Mouse (Mus musculus) adrenal gland, postnatal 4 days (tissue): Measurements from ENCODE around the gene Fgf14. TPM values are rescaled to one million over a fixed set of nuclear protein-coding genes. Genes with fewer than 3 reads are reported as not detected.
"Not testable (repeated sequence)": the region's sequence is repeated elsewhere in the genome, so short reads cannot be mapped to it uniquely, and the experiment has no call there.

Source experiments
- DNase-seq, 2 experiments: peaks; one replicate each; pipeline ENCODE4 v3.0.0; 2021 to 2022; ENCODE audit warnings: low spot score in 2 of 2, mixed read lengths in 2 of 2
- total RNA-seq, 2 experiments: library from RNA; stranded (reverse); gene quantifications; 2 replicates each; pipeline ENCODE4 v1.2.3; 2021

Gene Fgf14
- total RNA-seq, 2 experiments from 2014 or later = 1.9 to 2.4 TPM

- DNase-seq = no peak
Observed at GRCm38 (mm10) chr14:124195331-124195730, 481.6 kb downstream of the Fgf14 start.

- DNase-seq = no peak
Observed at GRCm38 (mm10) chr14:124192815-124193142, 484.1 kb downstream of the Fgf14 start.

DNA sequence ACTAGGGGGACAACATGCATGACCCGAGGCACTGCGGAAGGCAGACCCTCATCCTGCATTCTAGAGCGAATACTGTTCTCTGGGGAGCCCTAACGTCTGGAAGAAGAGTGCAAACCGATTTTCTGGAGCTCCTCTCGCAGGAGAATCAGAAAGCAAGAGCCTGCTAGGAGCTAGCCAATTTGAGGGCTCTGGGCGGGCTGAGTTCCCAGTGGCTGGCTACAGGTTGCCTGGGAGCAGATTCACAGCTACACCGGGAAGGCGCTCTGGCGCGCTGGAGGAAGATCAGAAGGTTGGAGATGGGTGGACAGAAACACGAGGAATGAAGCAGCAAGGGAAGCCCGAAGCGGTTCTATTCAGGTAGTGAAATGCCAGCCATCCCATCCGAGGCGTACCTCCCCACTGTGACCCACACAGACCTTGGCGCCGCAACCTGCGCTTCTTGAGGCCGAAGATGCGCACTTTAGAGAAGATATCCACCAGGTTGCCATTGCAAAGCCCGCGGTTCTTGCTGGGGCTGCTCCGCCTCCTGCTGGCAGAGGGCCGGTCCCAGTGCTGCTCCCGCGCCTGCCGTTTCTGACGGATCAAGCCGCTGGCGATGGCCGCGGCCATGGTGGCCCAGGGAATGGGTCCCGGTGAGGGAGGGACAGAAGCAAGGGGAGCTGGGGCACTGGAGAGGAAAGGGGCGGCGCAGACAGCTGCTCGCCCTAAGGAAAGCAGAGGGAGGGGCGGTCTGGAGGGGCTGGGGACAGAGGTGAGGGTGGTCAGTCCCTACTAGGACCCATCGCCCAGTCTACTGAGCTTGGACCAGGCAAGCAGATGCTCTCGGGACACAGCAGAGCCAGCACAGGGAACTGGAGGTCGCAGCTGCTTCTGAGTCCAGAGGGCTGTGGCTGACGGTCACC lies 484.8 kb downstream of the Fgf14 start:
- DNase-seq = no peak

GRCm38 (mm10) chr14:124180265-124180664 lies 496.7 kb downstream of the Fgf14 start:
- no peak for DNase-seq

DNA sequence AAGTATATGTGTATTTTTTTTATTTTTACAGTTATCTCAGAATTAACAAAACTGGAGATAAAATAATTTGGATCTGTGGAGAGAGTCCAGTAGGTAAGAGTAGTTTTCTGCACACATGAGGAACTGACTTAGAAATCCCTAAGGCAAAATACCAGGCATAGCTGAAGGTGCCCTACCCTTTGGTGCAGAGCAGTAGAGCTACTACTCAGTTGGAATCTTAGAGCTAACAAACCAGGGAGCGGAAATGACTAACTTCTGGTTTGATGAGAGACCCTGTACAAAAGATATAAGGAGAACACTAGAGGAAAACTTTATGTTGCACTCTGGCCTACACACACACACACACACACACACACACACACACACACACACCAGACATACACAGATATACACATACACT lies 502.8 kb downstream of the Fgf14 start:
- no peak for DNase-seq

DNA sequence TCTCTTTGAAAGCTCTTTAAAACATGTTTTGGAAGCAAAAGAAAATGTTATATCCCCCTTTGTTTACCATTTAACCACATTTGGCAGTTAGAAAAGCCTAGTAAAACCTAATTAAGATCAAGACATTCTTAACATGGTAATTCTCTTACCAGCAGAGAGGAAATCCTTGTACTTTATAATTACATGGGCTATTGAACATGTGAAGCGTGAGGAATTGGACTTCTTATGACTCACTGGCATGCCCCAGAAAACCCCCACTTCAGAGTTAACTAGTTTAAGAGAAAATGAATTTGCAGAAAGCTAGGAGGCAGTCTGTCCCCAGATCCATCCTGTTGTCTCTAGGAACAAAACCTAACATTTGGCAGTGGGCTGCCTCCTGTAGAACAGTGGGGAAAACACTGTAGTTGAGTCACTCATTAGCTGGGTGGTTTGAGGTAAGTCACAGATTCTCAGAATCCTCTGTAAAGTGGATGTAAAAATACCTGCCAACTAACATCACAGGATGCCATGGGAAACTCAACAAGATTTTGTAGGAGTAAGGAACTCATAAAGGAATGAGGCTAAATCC lies 513.2 kb downstream of the Fgf14 start:
- DNase-seq = no peak

DNA sequence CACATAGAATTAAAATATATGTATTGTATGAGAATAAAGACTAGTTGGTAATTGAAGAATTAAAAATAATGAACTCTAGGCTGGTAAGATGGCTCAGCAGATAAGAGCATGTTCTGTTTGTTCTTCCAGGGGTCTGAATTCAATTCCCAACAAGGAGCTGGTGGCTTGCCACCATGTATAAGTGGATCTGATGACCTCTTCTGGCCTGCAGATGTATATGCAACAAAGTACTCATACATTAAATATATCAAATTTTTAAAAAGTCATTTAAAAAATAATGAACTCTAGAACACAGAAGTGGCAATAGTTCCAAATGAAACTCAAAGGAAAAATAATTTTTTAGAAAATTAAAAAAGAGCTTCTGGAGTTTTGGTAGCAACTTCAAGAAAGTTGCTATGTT lies 529.5 kb downstream of the Fgf14 start:
- DNase-seq = no peak

DNA sequence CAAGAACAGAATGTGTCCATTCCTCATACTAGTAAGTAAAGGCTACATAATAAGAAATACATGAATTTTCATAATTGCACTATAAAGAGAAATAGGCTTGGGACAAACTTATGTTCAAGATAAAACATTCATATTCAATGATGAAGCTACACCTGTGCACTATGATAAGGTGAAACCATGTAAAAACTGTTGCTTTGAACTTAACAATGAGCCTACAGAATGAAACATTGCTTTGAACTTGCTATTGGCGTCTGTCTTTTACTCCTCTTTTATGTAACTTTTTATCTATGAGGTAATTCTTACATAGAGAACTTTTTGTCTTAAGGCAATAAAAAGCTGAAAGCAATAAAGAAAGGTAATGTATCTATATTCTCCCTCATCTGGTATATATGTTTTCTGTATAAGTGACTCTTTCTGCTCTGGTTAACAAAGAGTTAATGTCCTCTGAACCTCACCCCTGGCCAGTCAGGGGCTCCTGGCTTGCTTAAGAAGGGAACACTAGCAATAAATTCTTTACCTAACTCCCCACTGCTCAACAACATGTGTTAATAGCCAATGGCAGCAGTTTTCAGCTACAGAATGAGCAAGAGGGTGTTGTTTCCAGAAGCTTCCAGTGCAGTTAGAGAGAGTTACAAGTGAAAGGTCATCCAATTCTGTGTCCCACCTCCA lies 569.6 kb downstream of the Fgf14 start:
- DNase-seq = no peak

DNA sequence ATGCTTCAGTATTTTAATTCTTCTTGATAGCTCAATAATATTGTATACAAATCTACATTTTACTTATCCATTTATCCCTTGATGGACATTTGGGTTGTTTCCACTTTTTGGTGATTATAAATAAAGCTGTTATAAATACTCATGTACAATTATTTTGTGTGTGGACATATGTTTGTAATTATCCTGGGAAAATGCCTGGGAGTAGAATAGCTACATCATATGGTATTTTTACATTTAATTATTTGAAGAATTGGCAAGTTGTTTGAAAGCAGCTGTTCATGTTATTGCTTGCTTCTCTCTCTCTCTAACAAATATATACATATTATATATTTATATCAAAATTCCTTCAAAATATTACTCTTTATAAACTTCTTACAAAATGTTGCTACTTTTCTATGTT lies 593.8 kb downstream of the Fgf14 start:
- no peak for DNase-seq

- no peak for DNase-seq
Observed at GRCm38 (mm10) chr14:124044016-124044415, 632.9 kb downstream of the Fgf14 start.

DNA sequence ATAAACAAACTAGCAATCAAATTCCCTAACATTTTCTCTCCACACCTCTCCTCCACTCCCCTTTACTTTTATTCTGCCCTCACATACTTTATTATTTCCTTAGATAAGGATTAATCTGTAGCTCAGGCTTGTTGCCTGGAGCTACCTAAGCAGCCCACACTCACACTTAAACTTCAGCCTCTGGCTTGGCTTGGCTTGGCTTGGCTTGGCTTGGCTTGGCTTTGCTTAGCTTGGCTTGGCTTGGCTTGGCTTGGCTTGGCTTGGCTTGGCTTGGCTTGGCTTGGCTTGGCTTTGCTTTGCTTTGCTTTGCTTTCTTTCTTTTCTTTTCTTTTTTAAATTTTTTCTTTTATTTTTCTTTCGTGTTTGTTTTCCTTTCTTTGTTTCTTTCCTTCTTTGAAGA lies 636.3 kb downstream of the Fgf14 start:
- no peak for DNase-seq

DNA sequence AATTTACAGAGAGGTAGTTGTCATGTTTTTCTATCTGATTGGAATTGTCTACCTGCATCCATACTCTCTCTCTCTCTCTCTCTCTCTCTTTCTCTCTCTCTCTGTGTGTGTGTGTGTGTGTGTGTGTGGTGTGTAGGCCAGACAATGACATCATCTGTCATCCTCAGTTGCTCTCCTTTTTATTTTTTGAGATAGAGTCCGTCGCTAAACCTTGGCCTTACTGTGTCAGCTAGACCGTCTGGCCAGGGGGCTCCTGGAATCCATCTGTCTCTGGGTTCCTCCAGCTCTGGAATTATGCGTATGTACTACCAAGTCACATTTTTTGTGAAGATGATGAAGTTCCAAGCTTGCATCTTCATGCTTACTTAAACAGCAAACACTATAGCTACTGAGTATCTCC lies 639.5 kb downstream of the Fgf14 start:
- no peak for DNase-seq

DNA sequence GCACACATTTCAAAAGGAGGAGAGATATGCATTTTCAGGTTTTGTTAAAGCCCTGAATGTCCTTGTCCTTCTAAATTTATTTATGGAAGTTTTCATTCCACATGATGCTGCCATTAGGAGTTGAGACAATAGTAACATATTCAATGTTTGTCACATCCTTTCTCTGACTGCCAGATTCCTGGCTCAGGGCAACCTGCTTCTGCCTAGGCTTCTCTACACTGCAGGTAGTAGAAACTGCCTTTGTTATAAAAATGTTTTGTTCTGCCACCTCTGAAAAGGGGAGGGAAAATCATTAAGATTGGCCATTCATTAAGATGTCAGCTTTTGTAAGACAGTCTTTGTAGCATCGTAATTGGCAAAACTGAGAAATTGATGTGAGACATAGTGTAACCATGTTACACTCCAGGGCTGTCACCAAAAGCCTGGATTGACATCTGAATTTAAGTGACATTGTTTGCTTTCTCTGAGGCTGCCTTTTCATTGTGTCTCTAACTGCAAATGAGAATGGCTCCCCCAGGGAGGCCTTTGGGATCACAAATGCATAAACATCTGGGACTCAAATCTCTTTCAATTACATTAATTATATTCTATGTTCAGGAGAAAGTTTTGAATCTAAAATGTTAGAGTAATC lies 640.2 kb downstream of the Fgf14 start:
- no peak for DNase-seq

- not testable (repeated sequence) for DNase-seq
Observed at GRCm38 (mm10) chr14:124033302-124033701, 643.6 kb downstream of the Fgf14 start.

- no peak for DNase-seq
Observed at GRCm38 (mm10) chr14:124027886-124028670, 648.8 kb downstream of the Fgf14 start.

DNA sequence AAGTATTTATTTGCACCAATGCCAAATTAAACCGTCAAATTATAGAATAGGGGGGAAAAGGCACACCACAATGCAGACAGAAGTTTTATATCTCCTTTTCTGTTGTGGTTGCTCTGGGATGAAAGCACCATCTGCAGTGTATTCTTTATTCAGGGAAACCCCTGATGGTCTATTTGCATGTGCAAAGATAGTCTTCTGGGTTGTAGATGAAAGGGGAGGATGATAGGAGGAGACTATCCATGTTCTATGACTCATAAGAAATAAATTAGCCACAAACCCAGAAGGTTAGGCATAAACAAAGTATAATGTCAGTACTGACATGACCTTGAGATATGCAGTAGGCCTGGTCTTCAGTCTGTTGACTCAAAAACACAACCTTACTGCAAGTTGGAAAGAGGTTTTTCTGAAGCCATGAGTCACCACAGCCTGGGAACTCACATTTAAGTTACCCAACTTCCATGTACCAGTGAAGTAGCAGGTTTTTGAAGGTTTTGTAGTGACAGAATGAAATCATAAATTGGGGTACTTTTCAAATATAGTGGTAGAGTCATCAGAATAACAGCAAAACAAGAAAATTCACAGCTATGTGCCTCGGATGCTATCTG lies 686.2 kb downstream of the Fgf14 start:
- DNase-seq = no peak

- no peak for DNase-seq
Observed at GRCm38 (mm10) chr14:123967996-123968395, 708.9 kb downstream of the Fgf14 start.

DNA sequence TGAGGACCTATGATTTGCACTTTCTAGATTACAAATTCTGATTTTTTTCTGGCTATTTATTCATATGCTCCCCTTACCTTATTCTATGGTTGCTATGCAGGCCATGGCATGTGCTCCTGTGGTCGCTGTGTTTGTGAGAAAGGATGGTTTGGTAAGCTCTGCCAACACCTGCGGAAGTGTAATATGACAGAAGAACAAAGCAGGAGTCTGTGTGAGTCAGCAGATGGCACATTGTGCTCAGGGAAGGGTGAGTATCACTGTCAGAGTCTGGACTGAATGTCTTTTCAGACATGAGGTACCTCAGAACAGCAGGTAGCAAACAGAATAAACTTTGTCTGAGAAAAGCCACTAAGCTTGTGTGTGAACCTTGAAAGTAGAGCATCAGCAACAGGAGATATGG lies 710.4 kb downstream of the Fgf14 start:
- DNase-seq = no peak
